Mouse (Mus musculus) limb, embryonic 14.5 days (tissue): ENCODE results near the gene Pnp2. TPM values are rescaled to one million over a fixed set of nuclear protein-coding genes. Genes with fewer than 3 reads are reported as not detected.

ENCODE experiments used
- ATAC-seq: fragments of 200-750 bp; cut with Nextera tagmentation; 2 replicates; pipeline ENCODE4 v1.8.0; 2017; ENCODE audit warnings: low read depth, moderate number of reproducible peaks, moderate TSS enrichment; ENCODE audit not compliant: low FRiP score
- DNase-seq: peaks from one replicate; pipeline ENCODE4 v3.0.0-alpha.2; 2015; ENCODE audit warnings: low spot score
- H3K27ac ChIP-seq: fragments of 300-500 bp; sonication (generic); replicated peaks from 2 replicates; pipeline ENCODE4 v1.5.1; 2014; ENCODE audit warnings: low read depth, mild to moderate bottlenecking, low read length, moderate library complexity, mixed read lengths
- H3K27me3 ChIP-seq: fragments of 300-500 bp; sonication (generic); 2 replicates; pipeline ENCODE4 v1.6.1; 2014; ENCODE audit warnings: low read length, mixed read lengths; ENCODE audit not compliant: control insufficient read depth, insufficient read depth
- H3K36me3 ChIP-seq: fragments of 300-500 bp; sonication (generic); 2 replicates; pipeline ENCODE4 v1.6.1; 2014; ENCODE audit warnings: mild to moderate bottlenecking, low read length, moderate library complexity, mixed read lengths; ENCODE audit not compliant: control insufficient read depth, insufficient read depth
- H3K4me1 ChIP-seq: fragments of 300-500 bp; sonication (generic); 2 replicates; pipeline ENCODE4 v1.6.1; 2014; ENCODE audit warnings: antibody characterized with exemption, low read length, mixed read lengths; ENCODE audit not compliant: control insufficient read depth, insufficient read depth
- H3K4me2 ChIP-seq: fragments of 300-500 bp; sonication (generic); replicated peaks from 2 replicates; pipeline ENCODE4 v1.6.1; 2014; ENCODE audit warnings: low read depth, mild to moderate bottlenecking, low read length, moderate library complexity; ENCODE audit not compliant: severe bottlenecking
- H3K4me3 ChIP-seq: fragments of 300-500 bp; sonication (generic); replicated peaks from 2 replicates; pipeline ENCODE4 v1.5.1; 2014; ENCODE audit warnings: low read length
- H3K9ac ChIP-seq: fragments of 300-500 bp; sonication (generic); 2 replicates; pipeline ENCODE4 v1.6.1; 2014; ENCODE audit warnings: mild to moderate bottlenecking, low read depth, low read length, moderate library complexity; ENCODE audit not compliant: severe bottlenecking
- H3K9me3 ChIP-seq: fragments of 300-500 bp; sonication (generic); 2 replicates; pipeline ENCODE4 v1.6.1; 2016; ENCODE audit warnings: low read length; ENCODE audit not compliant: control insufficient read depth
- POLR2A ChIP-seq: fragments of 200-500 bp; IDR thresholded peaks from 2 replicates; pipeline ENCODE4 v1.8.0; 2012; ENCODE audit warnings: inconsistent platforms, mild to moderate bottlenecking, moderate library complexity, borderline replicate concordance; ENCODE audit not compliant: insufficient read depth, insufficient read length; ENCODE audit errors: extremely low read depth
- WGBS: fragments of 180-500 bp; shearing (Covaris S2); extraction: QIAGEN DNeasy Blood & Tissue Kit; methylation state at CpG from one replicate; pipeline ENCODE4 v1.1.7; 2014; 5-methylcytosine and 5-hydroxymethylcytosine counted together
- polyA plus RNA-seq, 2 experiments: library from polyadenylated mRNA; depleted of rRNA in 1 of 2; stranded (reverse) in 1 of 2; unstranded in 1 of 2; fragments of >200 nt; fragmentation: Nextera tagmentation in 1 of 2; extraction: Ambion mirVana in 1 of 2; gene quantifications; 2 replicates each; pipeline versions ENCODE4 v1.2.1 to v1.2.3; 2012 to 2014

Pnp2 gene
- polyA plus RNA-seq, 2 experiments: 0.31 to 0.37 TPM

GRCm38 (mm10) chr14:50925111-50925920, 30.5 kb upstream of the Pnp2 start:
- DNase-seq (no peak), ATAC-seq (peak; percentile 24)
- Histone ChIP-seq H3K4me2 (peak overlapping the region; percentile 72), H3K9ac (peak overlapping the region; percentile 81), H3K36me3 (peaks cover 36% of the 10 kb centered on the region), H3K27ac (peak overlapping the region; percentile 93), H3K27me3 (no peaks in the 10 kb centered on the region), H3K4me3 (peak overlapping the region; percentile 95), H3K9me3 (no peaks in the 10 kb centered on the region), H3K4me1 (peaks cover 10% of the 10 kb centered on the region; the same call in 1 of the 2 replicates)
- 2% methylated on average over 38 of the region's 38 CpGs for WGBS
- no peak for TF ChIP-seq POLR2A

GRCm38 (mm10) chr14:50927366-50927765, 28.4 kb upstream of the Pnp2 start:
- Histone ChIP-seq H3K27me3 (no peaks in the 10 kb centered on the region), H3K4me1 (peaks cover 10% of the 10 kb centered on the region; the same call in 1 of the 2 replicates), H3K9me3 (no peaks in the 10 kb centered on the region), H3K36me3 (peaks cover 36% of the 10 kb centered on the region), H3K27ac (no peak overlapping the region), H3K9ac (no peak overlapping the region), H3K4me2 (no peak overlapping the region), H3K4me3 (no peak overlapping the region)
- ATAC-seq (no peak), DNase-seq (no peak)
- TF ChIP-seq POLR2A: no peak
- 65% methylated on average over 3 of the region's 3 CpGs for WGBS

GRCm38 (mm10) chr14:50929951-50930350, 25.8 kb upstream of the Pnp2 start:
- no peak for ATAC-seq
- Histone ChIP-seq H3K27ac (no peak overlapping the region), H3K36me3 (peaks cover 36% of the 10 kb centered on the region)

GRCm38 (mm10) chr14:50930377-50930753, 25.4 kb upstream of the Pnp2 start:
- DNase-seq: no peak
- H3K27ac ChIP-seq: peak overlapping the region; percentile 79

More at GRCm38 (mm10) chr14:50929951-50930350, 25.8 kb upstream of the Pnp2 start:
- peaks cover 10% of the 10 kb centered on the region; the same call in 1 of the 2 replicates for H3K4me1 ChIP-seq
- DNase-seq: no peak
- WGBS: 12% methylated on average over 10 of the region's 10 CpGs
- no peaks in the 10 kb centered on the region for H3K27me3 ChIP-seq
- no peak for TF ChIP-seq POLR2A
- peak overlapping the region; percentile 98 for H3K4me3 ChIP-seq
- H3K4me2 ChIP-seq: peak overlapping the region; percentile 73
- H3K9ac ChIP-seq: peak overlapping the region; percentile 95
- no peaks in the 10 kb centered on the region for H3K9me3 ChIP-seq

GRCm38 (mm10) chr14:50930754-50931492, 24.9 kb upstream of the Pnp2 start, which contains the start of the genes Pip4p1 and Pnp:
Pip4p1 (minus strand) TSS chr14:50930856.
Pnp (plus strand) TSS chr14:50931082.
- ATAC-seq (peak; percentile 100), DNase-seq (peak; percentile 98)
- Histone ChIP-seq H3K4me3 (peak within 1 kb of the TSS; percentile 98), H3K4me1 (peaks cover 8% of the 10 kb centered on the region; the same call in 1 of the 2 replicates), H3K36me3 (peaks cover 36% of the 10 kb centered on the region), H3K4me2 (peak within 1 kb of the TSS; percentile 73), H3K27ac (peak within 1 kb of the TSS; percentile 79), H3K9ac (peak within 1 kb of the TSS; percentile 95), H3K9me3 (no peaks in the 10 kb centered on the region), H3K27me3 (no peaks in the 10 kb centered on the region)
- WGBS: 2% methylated on average over 40 of the region's 68 CpGs
- TF ChIP-seq POLR2A: peak; percentile 53; the same call in 1 of the 2 replicates

More at GRCm38 (mm10) chr14:50930377-50930753, 25.4 kb upstream of the Pnp2 start:
- peak overlapping the region; percentile 95 for H3K9ac ChIP-seq
- peak overlapping the region; percentile 73 for H3K4me2 ChIP-seq
- H3K27me3 ChIP-seq: no peaks in the 10 kb centered on the region
- no peak for TF ChIP-seq POLR2A
- peak; percentile 11; the same call in 1 of the 2 replicates for ATAC-seq
- H3K9me3 ChIP-seq: no peaks in the 10 kb centered on the region
- peaks cover 10% of the 10 kb centered on the region; the same call in 1 of the 2 replicates for H3K4me1 ChIP-seq
- under 1% methylated on average over 26 of the region's 38 CpGs for WGBS
- H3K4me3 ChIP-seq: peak overlapping the region; percentile 98
- peaks cover 36% of the 10 kb centered on the region for H3K36me3 ChIP-seq
